Mouse (Mus musculus) embryonic fibroblast, embryonic 13.5 days (primary cell): ENCODE data around the gene Mob1a.

Experiments
- CTCF ChIP-seq: IDR thresholded peaks from 2 replicates; pipeline ENCODE4 v1.5.1; 2011; ENCODE audit warnings: mild to moderate bottlenecking, control low read depth, low read length, moderate library complexity, borderline replicate concordance; ENCODE audit not compliant: insufficient read depth
- POLR2A ChIP-seq: IDR thresholded peaks from 2 replicates; pipeline ENCODE4 v1.6.1; 2011; ENCODE audit warnings: low read depth, mild to moderate bottlenecking, control low read depth, low read length, moderate library complexity

DNA sequence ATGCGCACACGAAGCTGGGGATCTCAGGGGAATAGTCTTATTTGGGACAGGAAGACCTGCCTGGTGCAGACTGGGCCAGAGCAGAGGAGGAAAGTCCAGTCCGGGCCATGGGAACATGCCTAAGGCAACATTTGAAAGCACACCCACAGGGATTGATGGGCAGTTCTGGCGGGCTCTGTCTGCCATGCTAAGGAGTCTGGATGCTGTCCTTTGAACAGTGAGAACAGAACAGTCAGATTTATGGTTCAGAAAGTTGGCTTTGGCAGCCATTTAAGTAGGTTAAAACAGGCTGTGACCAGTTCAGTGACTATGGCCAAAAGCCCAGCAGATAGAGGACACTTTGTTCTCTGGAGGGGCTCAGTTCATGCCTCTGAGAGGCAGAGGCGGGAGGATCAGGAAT lies 23.6 kb upstream of the Mob1a start:
- TF ChIP-seq CTCF (no peak), POLR2A (no peak)
